Mouse (Mus musculus): ENCODE results near the gene Mpi. TPM values are rescaled to one million over a fixed set of nuclear protein-coding genes. Genes with fewer than 3 reads are reported as not detected.
A peak's percentile ranks its signal among the peaks of the same experiment; 100 is the strongest.

Mpi gene
- polyA plus RNA-seq, 1 experiment from 2014 or later, result 22.8 TPM

DNA sequence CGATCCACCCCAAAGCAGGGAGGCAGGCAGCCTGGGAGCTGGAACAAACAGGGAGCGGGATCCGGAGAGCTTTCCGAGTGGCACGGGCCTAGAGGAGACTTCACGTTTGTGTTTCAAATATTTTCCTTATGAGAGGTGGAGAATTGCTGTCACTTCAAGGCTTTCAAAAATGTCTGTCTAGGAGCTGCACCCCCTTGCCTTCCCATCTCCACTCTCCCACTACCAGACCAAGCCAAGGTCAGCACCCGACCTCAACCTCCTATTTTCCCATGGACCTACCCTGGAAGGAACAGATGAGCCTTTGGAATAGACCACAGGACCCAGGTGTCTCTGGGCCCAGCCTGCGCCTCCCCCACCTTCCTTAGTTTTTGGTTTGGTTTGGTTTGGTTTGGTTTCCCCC, 44.7 kb upstream of the Mpi start:
- H3K4me1 ChIP-seq (replicated peaks; ENCODE audit: control insufficient read depth, insufficient read depth, low read length), result peaks cover 11% of the 10 kb centered on the region
- no peak overlapping the region for H3K4me3 ChIP-seq (ENCODE audit: low read depth, low read length)
- TF ChIP-seq CTCF (IDR thresholded peaks at IDR 0.05; ENCODE audit: low read depth), result no peak
- H3K27me3 ChIP-seq (replicated peaks; ENCODE audit: control insufficient read depth, insufficient read depth, low read length), result no peaks in the 10 kb centered on the region
- H3K9ac ChIP-seq (ENCODE audit: low read depth, low read length), result no peak overlapping the region
- H3K4me2 ChIP-seq (replicated peaks; ENCODE audit: low read depth), result no peak overlapping the region
- WGBS, result 91% methylated on average over 8 of the region's 8 CpGs
- H3K27ac ChIP-seq (ENCODE audit: low read depth, low read length), result no peak overlapping the region
- peaks cover 32% of the 10 kb centered on the region for H3K36me3 ChIP-seq (ENCODE audit: control insufficient read depth, insufficient read depth)
- H3K9me3 ChIP-seq (ENCODE audit: control insufficient read depth), result no peaks in the 10 kb centered on the region
- ATAC-seq, result no peak

DNA sequence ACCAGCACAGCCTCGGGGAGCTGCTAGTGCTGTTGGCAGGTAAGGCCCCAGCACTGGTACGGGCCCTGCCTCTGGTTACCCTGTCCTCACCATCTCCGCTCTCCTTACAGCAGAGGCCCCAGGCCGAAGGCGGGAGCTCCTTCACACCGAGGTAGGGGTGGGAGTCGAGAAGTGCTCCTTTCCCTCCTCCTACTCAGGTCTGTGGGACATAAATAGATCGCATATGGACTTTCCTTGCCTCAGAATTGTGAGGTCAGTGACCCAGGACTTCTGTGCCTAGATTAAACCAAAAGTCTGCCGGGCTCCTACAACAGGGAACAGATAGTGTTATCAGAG, 41.6 kb upstream of the Mpi start:
- Histone ChIP-seq H3K27ac (ENCODE audit: low read depth, low read length) (no peak overlapping the region), H3K36me3 (ENCODE audit: control insufficient read depth, insufficient read depth) (peaks cover 37% of the 10 kb centered on the region), H3K27me3 (replicated peaks; ENCODE audit: control insufficient read depth, insufficient read depth, low read length) (no peaks in the 10 kb centered on the region), H3K4me1 (replicated peaks; ENCODE audit: control insufficient read depth, insufficient read depth, low read length) (no peaks in the 10 kb centered on the region), H3K4me3 (ENCODE audit: low read depth, low read length) (no peak overlapping the region), H3K9me3 (ENCODE audit: control insufficient read depth) (no peaks in the 10 kb centered on the region), H3K9ac (ENCODE audit: low read depth, low read length) (no peak overlapping the region), H3K4me2 (replicated peaks; ENCODE audit: low read depth) (peak overlapping the region; percentile 41; the same call in 1 of the 2 replicates)
- 60% methylated on average over 9 of the region's 9 CpGs for WGBS
- 0 out of 2 replicates have a peak, but pooled peaks have one; percentile 5 for ATAC-seq
- TF ChIP-seq CTCF (IDR thresholded peaks at IDR 0.05; ENCODE audit: low read depth), result no peak

DNA sequence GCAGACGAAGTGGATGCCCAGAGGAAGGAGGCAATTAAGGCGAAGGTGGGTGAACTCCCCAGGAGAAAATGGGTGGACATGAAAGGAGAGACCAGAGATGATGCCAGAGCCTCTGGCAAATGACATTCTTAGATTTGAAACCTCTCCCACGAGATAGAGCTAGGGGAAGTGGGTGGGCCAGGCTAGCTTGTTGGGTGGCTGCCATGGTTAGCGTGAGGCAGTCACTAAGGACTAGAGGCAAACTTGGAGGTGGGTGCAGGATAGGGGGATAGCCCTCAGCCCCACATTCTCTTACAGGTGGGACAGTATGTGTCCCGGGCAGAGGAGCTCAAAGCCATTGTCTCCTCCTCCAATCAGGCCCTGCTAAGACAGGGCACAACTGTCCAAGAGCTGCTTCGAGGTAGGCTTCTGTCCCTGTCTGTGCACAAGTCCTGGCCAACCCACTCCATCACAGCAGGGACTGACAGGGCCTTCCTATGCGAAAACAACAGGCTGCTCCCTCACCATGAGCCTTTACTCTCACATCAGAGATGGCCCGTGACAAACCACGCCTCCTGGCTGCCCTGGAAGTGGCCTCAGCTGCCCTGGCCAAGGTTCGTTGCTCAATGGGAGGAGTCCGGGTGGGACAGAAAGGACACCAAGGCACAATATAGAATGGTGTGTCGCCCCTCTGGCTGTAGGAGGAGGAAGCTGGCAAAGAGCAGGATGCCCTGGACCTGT, 41.1 kb upstream of the Mpi start:
- Histone ChIP-seq H3K27ac (ENCODE audit: low read depth, low read length) (no peak overlapping the region), H3K4me3 (ENCODE audit: low read depth, low read length) (no peak overlapping the region), H3K4me1 (replicated peaks; ENCODE audit: control insufficient read depth, insufficient read depth, low read length) (no peaks in the 10 kb centered on the region), H3K27me3 (replicated peaks; ENCODE audit: control insufficient read depth, insufficient read depth, low read length) (no peaks in the 10 kb centered on the region), H3K36me3 (ENCODE audit: control insufficient read depth, insufficient read depth) (peaks cover 37% of the 10 kb centered on the region), H3K9me3 (ENCODE audit: control insufficient read depth) (no peaks in the 10 kb centered on the region), H3K4me2 (replicated peaks; ENCODE audit: low read depth) (peak overlapping the region; percentile 41; the same call in 1 of the 2 replicates), H3K9ac (ENCODE audit: low read depth, low read length) (no peak overlapping the region)
- WGBS, result 55% methylated on average over 12 of the region's 12 CpGs
- peak; percentile 29; the same call in 1 of the 2 replicates for ATAC-seq
- TF ChIP-seq CTCF (IDR thresholded peaks at IDR 0.05; ENCODE audit: low read depth), result no peak

DNA sequence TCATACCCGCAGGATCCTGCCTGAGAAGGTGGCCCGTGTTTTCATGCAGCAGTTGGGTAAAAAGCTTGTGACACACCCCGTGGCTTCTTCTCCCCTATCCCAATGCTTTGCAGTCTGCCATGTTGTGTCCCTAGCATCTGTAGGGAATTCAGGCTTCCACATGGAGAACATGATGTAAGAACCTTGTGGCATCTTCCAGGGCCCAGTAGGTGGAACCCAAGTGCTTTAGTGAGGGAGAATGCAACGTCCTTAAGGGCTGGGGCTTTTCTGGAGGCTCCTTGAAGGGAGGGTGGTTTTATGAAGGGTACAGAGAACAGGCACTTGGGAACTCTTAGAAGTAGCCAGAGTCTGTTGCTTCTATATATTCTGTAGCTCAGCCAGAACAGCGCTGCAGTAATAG, 38.2 kb upstream of the Mpi start:
- Histone ChIP-seq H3K36me3 (ENCODE audit: control insufficient read depth, insufficient read depth) (peaks cover 54% of the 10 kb centered on the region), H3K27ac (ENCODE audit: low read depth, low read length) (no peak overlapping the region)
- 53% methylated on average over 5 of the region's 5 CpGs for WGBS

DNA sequence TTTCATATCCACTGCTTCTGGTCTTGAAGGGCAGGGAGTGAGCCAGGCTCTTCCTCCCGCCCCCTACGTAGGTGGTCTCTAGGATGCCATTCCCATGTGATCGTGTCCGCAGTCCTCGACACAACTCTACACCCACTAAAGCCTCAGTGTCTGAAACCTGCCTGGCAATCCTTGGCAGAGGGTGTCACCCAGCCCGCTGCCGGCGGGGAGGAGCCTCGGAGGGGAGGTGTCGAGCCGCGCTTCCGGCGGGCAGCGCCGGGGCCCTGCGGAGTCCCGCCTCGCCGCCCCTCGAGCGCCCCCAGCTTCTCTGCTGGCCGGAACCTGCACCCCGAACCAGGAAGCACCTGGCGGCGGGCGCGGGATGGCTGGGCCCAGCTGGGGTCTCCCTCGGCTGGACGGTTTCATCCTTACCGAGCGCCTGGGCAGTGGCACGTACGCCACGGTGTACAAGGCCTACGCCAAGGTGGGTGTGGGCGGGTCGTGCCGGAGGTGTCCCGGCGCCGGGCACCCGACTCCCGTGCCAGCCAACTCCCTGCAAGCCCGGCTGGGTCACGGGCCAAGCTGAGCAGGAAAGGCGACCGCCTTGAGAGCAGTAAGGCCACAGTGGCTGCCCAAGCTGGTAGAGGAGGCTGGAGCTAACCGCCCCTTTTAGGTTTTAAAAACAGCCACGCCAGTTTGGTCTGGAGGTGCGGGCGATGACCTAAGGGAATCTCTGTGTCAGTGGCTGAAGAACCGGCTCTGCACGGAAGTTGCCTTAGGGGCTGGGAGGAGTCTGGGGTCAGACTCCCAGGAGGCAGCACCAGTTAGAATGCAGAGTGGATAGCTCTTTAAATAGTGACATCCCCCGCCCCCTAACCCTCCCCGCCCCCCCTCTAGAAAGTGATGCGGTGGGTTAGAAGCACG, 36.9 kb upstream of the Mpi start, which contains the start of gene Ulk3:
Ulk3 (plus strand) TSS at position 229 of the 903 bp plus-strand sequence.
- Histone ChIP-seq H3K27me3 (replicated peaks; ENCODE audit: control insufficient read depth, insufficient read depth, low read length) (no peaks in the 10 kb centered on the region), H3K9me3 (ENCODE audit: control insufficient read depth) (no peaks in the 10 kb centered on the region), H3K36me3 (ENCODE audit: control insufficient read depth, insufficient read depth) (peaks cover 51% of the 10 kb centered on the region), H3K9ac (ENCODE audit: low read depth, low read length) (peak within 1 kb of the TSS; percentile 79), H3K4me2 (replicated peaks; ENCODE audit: low read depth) (peak within 1 kb of the TSS; percentile 96), H3K27ac (ENCODE audit: low read depth, low read length) (peak within 1 kb of the TSS; percentile 79), H3K4me1 (replicated peaks; ENCODE audit: control insufficient read depth, insufficient read depth, low read length) (no peaks in the 10 kb centered on the region), H3K4me3 (ENCODE audit: low read depth, low read length) (peak within 1 kb of the TSS; percentile 78)
- ATAC-seq, result peak; percentile 77
- WGBS, result under 1% methylated on average over 58 of the region's 58 CpGs
- TF ChIP-seq CTCF (IDR thresholded peaks at IDR 0.05; ENCODE audit: low read depth), result peak; percentile 64

More for the DNA sequence above, 38.2 kb upstream of the Mpi start:
- no peak overlapping the region for H3K4me2 ChIP-seq (replicated peaks; ENCODE audit: low read depth)
- no peak overlapping the region for H3K4me3 ChIP-seq (ENCODE audit: low read depth, low read length)
- H3K9ac ChIP-seq (ENCODE audit: low read depth, low read length), result no peak overlapping the region
- H3K4me1 ChIP-seq (replicated peaks; ENCODE audit: control insufficient read depth, insufficient read depth, low read length), result no peaks in the 10 kb centered on the region
- ATAC-seq, result no peak
- TF ChIP-seq CTCF (IDR thresholded peaks at IDR 0.05; ENCODE audit: low read depth), result peak; percentile 69
- H3K9me3 ChIP-seq (ENCODE audit: control insufficient read depth), result no peaks in the 10 kb centered on the region
- no peaks in the 10 kb centered on the region for H3K27me3 ChIP-seq (replicated peaks; ENCODE audit: control insufficient read depth, insufficient read depth, low read length)

DNA sequence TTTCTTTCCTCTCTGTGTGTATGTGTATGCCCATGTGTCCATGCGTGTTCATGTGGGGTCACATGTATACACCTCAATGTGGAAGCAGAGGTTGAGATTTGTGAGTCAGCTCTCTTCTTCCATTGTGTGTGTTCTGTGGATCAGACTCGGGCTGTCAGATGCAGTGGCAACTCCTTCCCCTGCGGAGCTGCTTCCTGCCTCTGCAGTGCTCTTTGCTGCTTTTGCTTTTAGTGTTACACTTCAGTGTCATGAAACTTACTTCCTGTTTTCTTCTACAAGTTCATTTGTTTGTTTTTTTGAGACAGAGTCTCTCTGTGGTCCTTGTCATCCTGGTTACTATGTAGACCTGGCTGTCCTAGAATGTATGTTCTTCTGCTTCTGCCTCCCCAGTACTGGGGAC, 32.4 kb upstream of the Mpi start:
- Histone ChIP-seq H3K4me1 (replicated peaks; ENCODE audit: control insufficient read depth, insufficient read depth, low read length) (no peaks in the 10 kb centered on the region), H3K4me3 (ENCODE audit: low read depth, low read length) (no peak overlapping the region), H3K27me3 (replicated peaks; ENCODE audit: control insufficient read depth, insufficient read depth, low read length) (no peaks in the 10 kb centered on the region), H3K36me3 (ENCODE audit: control insufficient read depth, insufficient read depth) (peaks cover 69% of the 10 kb centered on the region), H3K9me3 (ENCODE audit: control insufficient read depth) (no peaks in the 10 kb centered on the region), H3K9ac (ENCODE audit: low read depth, low read length) (no peak overlapping the region), H3K27ac (ENCODE audit: low read depth, low read length) (no peak overlapping the region), H3K4me2 (replicated peaks; ENCODE audit: low read depth) (no peak overlapping the region)
- WGBS, result 85% methylated on average over 3 of the region's 3 CpGs
- no peak for TF ChIP-seq CTCF (IDR thresholded peaks at IDR 0.05; ENCODE audit: low read depth)
- ATAC-seq, result no peak
